Mouse (Mus musculus) megakaryocyte, embryonic 14.5 days (primary cell): ENCODE data around the gene Plet1. TPM values are rescaled to one million over a fixed set of nuclear protein-coding genes. Genes with fewer than 3 reads are reported as not detected.

ENCODE experiments used
- H3K27me3 ChIP-seq: replicated peaks from 2 replicates; pipeline ENCODE3; 2012; ENCODE audit warnings: inconsistent platforms
- H3K36me3 ChIP-seq: replicated peaks from 2 replicates; pipeline ENCODE3; 2012; ENCODE audit warnings: low read length, inconsistent platforms, mixed read lengths
- H3K4me1 ChIP-seq: 2 replicates; pipeline ENCODE4 v1.6.1; 2012; ENCODE audit warnings: inconsistent platforms
- H3K4me3 ChIP-seq: replicated peaks from 2 replicates; pipeline ENCODE3; 2012; ENCODE audit warnings: moderate library complexity, mild to moderate bottlenecking, inconsistent platforms
- H3K9me3 ChIP-seq: 2 replicates; pipeline ENCODE4 v1.6.1; 2012; ENCODE audit warnings: inconsistent platforms
- FLI1 ChIP-seq: IDR thresholded peaks from 2 replicates; pipeline ENCODE4 v1.6.1; 2012; ENCODE audit warnings: low read length, inconsistent platforms, mixed read lengths
- GATA1 ChIP-seq: IDR thresholded peaks from 3 replicates; pipeline ENCODE4 v1.6.1; 2012; ENCODE audit warnings: mixed read lengths, low read length, inconsistent platforms, borderline replicate concordance
- polyA plus RNA-seq: library from polyadenylated mRNA; stranded (reverse); fragments of >175 nt; gene quantifications from 2 replicates; pipeline ENCODE4 v1.2.3, GENCODE M21; 2012; ENCODE audit warnings: low replicate concordance; ENCODE audit not compliant: insufficient read depth

Plet1 gene
- polyA plus RNA-seq, 1 experiment, result not detected

DNA sequence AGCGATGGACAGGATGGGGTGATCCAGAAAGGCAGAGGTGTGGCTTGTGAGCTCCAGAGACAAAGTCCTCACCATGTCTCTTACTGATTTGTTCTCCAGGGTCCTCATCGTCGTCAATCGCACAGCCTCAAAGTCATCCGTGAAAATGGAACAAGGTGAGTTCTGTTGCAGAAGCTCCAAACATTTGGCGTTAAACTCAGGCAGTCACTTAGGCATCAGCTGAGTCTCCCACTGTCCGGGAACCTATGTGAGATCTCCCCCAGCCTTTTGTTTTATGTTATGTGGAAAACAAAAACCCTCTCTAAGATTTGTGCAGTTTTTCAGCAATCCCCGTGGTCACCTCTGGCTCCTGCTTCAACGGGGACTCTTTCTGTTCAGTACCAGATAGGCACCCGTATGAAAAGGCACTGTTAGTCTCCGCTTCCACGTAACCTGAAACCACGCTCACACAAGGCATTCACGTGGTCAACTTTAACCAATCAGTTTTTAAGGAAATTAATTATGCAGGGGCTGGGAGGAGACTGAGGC is 6.7 kb downstream of the Plet1 start:
- peak overlapping the region; percentile 78 for H3K4me3 ChIP-seq
- H3K9me3 ChIP-seq, result no peaks in the 10 kb centered on the region
- peaks cover 45% of the 10 kb centered on the region for H3K4me1 ChIP-seq
- TF ChIP-seq FLI1 (no peak), GATA1 (no peak)
- peaks cover 10% of the 10 kb centered on the region for H3K27me3 ChIP-seq
- no peaks in the 10 kb centered on the region for H3K36me3 ChIP-seq

DNA sequence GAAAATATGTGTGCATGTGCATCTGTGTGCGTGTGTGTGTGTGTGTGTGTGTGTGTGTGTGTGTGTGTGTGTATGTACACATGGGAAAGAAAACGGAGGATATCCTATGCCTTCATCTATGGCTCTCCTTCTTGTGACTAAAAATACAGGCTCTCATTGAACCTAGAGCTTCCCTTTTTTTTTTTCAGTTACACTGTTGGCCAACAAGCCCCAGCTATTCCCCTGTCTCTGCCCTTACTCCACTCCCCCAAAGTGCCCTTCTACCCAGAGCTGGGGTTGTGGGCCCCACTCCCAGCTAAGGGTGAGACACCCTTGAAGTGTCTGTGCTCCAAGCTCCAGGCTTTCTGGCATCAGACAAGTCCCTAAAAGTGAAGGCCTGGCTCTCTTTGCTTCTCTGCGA is 8.6 kb downstream of the Plet1 start:
- Histone ChIP-seq H3K9me3 (no peaks in the 10 kb centered on the region), H3K4me1 (peaks cover 30% of the 10 kb centered on the region; the same call in 1 of the 2 replicates), H3K36me3 (no peaks in the 10 kb centered on the region), H3K4me3 (no peak overlapping the region), H3K27me3 (peaks cover 15% of the 10 kb centered on the region)
- TF ChIP-seq GATA1 (no peak), FLI1 (no peak)

DNA sequence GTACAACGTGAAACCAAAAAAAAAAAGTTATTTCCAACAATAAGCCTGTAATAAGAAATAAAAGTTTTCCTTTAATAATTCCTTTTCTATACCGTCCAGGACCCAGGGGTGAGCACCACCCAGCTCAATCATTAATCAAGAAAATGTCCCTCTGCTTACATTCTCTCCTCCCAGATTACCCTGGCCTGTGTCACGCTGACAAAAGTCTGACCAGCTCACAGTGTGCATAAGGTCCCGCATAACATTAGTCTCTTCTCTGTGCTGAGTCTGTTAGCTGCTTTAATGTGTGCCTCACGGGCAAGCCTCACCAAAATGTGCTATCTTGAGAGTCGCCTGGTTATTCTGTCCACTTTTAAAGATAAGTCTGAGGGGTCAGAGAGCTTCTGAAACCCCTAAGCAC is 11.1 kb downstream of the Plet1 start:
- Histone ChIP-seq H3K9me3 (no peaks in the 10 kb centered on the region), H3K4me3 (no peak overlapping the region), H3K27me3 (peaks cover 15% of the 10 kb centered on the region), H3K4me1 (peaks cover 21% of the 10 kb centered on the region; the same call in 1 of the 2 replicates), H3K36me3 (no peaks in the 10 kb centered on the region)
- TF ChIP-seq FLI1 (no peak), GATA1 (no peak)

DNA sequence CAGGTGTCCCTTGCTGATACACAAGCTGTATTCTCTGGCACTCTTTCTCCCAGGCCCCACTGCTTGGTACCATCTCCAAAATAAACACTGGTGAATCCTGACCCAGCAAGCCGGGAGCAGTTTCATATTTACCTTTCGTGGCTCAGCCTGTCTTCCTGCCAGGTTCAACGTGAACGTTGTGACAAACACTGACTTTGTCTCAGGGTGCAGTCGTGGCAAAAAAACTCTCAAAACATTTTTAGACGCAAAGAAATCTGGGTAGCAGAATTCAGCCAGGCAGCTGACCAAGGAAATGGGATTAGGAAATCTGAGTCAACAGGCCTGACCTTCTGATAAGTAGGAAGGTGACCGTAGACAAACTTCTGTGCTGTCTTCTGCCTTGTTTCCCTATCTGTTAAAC is 13.2 kb downstream of the Plet1 start:
- peaks cover 14% of the 10 kb centered on the region; the same call in 1 of the 2 replicates for H3K4me1 ChIP-seq
- TF ChIP-seq GATA1 (no peak), FLI1 (no peak)
- H3K27me3 ChIP-seq, result peaks cover 22% of the 10 kb centered on the region
- H3K36me3 ChIP-seq, result no peaks in the 10 kb centered on the region
- no peaks in the 10 kb centered on the region for H3K9me3 ChIP-seq
- H3K4me3 ChIP-seq, result no peak overlapping the region

DNA sequence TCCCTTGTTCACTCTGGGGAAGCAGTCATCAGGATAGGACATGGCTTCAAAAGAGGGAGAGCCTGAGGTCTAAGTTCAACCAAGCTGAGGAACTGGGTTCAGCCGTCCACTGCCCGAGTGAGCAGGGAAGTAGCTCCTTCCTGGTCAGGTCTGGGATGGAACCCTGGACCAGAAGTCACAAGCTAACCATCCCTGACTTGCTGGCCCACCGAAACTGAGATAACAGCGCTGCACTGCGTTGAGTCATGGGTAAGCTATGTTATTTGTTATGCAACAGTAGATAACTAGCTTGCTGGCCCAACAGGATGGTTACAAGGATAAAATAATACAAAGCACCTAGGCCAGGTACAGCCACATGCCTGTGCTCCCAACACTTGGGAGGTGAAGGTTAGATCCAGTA is 21.1 kb downstream of the Plet1 start:
- TF ChIP-seq GATA1 (no peak), FLI1 (no peak)
- Histone ChIP-seq H3K4me3 (no peak overlapping the region), H3K27me3 (peaks cover 7% of the 10 kb centered on the region), H3K9me3 (no peaks in the 10 kb centered on the region), H3K4me1 (peaks cover 49% of the 10 kb centered on the region), H3K36me3 (peaks cover 3% of the 10 kb centered on the region)

DNA sequence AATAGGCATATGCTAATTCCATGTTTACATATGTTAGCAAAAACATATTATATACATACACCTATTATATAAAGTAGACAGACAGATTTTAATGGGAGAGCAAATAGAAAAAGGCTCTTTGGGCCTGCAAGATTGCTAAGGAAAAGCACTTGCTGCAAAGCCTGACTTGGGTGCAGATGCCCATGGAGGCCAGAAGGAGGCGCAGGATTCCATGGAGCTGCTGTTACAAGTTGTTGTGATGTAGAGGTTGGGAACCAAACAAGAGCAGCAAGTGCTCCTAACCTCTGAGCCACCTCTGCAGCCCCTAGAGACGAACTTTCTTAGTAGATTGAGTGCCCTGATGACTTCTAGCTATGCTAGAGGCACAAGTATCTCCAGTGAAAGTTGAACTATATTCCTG is 24.5 kb downstream of the Plet1 start:
- H3K4me1 ChIP-seq, result peaks cover 71% of the 10 kb centered on the region
- H3K36me3 ChIP-seq, result peaks cover 15% of the 10 kb centered on the region
- TF ChIP-seq GATA1 (no peak), FLI1 (no peak)
- H3K4me3 ChIP-seq, result no peak overlapping the region
- H3K27me3 ChIP-seq, result no peaks in the 10 kb centered on the region
- no peaks in the 10 kb centered on the region for H3K9me3 ChIP-seq

DNA sequence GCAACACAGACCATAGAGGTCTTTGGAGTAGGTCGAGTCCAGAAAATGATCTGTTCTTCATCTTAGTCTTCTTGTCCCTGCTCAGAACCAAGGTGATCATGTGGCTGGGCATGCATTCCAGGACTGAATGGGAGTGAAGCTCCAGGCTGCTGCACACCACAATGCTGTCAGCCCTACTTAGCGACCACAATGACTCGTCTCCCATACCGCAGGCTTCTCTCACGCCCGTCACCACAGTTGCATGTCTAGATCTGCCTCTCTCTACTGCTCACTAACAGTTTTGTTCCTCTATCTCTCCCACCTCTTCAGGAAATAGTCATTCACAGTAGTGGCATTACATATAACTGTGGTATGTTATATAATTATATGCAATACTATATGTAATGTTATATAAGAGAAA is 26.4 kb downstream of the Plet1 start:
- H3K36me3 ChIP-seq, result peaks cover 31% of the 10 kb centered on the region
- no peaks in the 10 kb centered on the region for H3K9me3 ChIP-seq
- TF ChIP-seq FLI1 (no peak), GATA1 (peak; percentile 45; the same call in 1 of the 3 replicates)
- peak overlapping the region; percentile 84 for H3K4me3 ChIP-seq
- H3K27me3 ChIP-seq, result no peaks in the 10 kb centered on the region
- peaks cover 72% of the 10 kb centered on the region for H3K4me1 ChIP-seq

DNA sequence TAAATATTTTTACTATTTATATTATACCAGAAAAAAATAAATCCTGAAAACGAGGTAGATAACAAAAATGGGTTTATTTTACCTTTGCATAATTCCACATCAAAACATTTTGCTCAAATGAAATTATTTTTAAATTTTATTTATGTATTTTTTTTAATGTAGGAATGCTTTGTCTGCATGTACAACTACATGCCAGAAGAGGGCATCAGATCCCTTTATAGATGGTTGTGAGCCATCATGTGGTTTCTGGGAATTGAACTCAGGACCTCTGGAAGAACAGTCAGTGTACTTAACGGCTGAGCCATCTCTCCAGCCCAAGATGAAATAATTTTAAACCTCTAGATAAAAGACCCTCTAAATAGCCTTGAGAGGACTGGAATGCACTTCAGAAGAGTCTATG is 27.2 kb downstream of the Plet1 start:
- TF ChIP-seq GATA1 (no peak), FLI1 (no peak)
- no peak overlapping the region for H3K4me3 ChIP-seq
- H3K36me3 ChIP-seq, result peaks cover 32% of the 10 kb centered on the region
- H3K9me3 ChIP-seq, result no peaks in the 10 kb centered on the region
- H3K27me3 ChIP-seq, result no peaks in the 10 kb centered on the region
- H3K4me1 ChIP-seq, result peaks cover 73% of the 10 kb centered on the region

DNA sequence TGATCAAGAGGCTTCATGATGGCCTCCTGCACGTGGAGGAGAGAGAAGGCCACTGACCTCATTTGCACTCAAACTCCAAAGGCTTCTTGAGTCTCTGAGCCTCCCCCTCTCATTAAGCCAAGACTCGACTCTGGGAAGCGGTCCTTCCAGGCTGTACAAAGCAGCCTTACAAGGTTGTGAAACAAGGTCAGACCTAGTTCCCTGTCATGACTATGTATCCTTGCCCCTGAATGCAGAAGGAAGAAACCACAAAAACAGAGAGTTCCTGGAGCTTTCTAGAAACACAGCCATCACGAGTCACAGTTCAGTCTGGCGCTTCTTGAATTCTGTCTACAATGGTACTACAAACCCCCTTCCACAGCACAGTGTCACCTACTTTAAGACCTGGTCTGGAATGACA is 28.2 kb downstream of the Plet1 start:
- Histone ChIP-seq H3K36me3 (peaks cover 40% of the 10 kb centered on the region), H3K4me3 (no peak overlapping the region), H3K27me3 (no peaks in the 10 kb centered on the region), H3K4me1 (peaks cover 76% of the 10 kb centered on the region), H3K9me3 (no peaks in the 10 kb centered on the region)
- TF ChIP-seq FLI1 (no peak), GATA1 (no peak)

DNA sequence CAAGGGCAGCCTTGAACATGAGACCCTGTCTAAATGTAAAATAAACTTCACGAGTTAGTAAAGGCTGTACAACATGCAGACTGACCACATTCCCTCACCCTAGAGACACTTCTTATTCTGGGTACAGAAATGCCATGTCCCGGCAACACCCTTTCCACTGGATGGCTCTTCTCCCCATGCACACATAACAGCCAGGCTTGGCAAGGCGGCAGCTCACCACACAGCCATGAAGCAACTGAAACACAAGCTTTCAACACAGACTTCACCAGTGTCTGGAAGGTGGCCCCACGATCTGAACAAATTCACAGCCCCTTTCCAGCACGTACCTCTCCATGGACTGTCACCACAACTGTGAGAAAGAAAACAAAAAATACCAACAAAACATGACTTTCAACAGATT is 30.6 kb downstream of the Plet1 start:
- Histone ChIP-seq H3K27me3 (no peaks in the 10 kb centered on the region), H3K4me1 (peaks cover 70% of the 10 kb centered on the region), H3K4me3 (no peak overlapping the region), H3K9me3 (no peaks in the 10 kb centered on the region), H3K36me3 (peaks cover 36% of the 10 kb centered on the region)
- TF ChIP-seq GATA1, result no peak
- no peak for TF ChIP-seq FLI1

DNA sequence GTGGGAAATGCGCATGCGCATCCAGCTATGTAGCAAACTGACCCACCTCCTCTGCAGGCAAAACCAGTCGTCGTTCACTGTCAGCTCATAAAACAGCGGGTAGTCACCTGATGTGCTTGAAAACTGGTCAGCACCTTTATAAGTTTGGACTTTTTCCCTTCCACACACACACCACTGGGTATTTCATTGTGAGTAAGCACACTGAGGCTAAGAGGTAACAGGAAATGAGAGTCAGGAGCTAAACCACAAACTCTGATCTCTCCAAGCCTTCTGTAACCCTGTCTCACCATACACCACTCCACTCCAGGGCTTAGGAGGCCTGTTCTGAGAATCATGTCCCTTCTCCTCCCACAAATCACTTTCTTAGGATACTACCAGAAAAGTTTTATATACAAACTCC is 31.3 kb downstream of the Plet1 start:
- Histone ChIP-seq H3K4me3 (peak overlapping the region; percentile 47), H3K36me3 (peaks cover 36% of the 10 kb centered on the region), H3K4me1 (peaks cover 67% of the 10 kb centered on the region), H3K27me3 (no peaks in the 10 kb centered on the region), H3K9me3 (no peaks in the 10 kb centered on the region)
- no peak for TF ChIP-seq GATA1
- TF ChIP-seq FLI1, result no peak
